ENCODE assay signal across 15 mouse cellular contexts in the genomic region with DNA sequence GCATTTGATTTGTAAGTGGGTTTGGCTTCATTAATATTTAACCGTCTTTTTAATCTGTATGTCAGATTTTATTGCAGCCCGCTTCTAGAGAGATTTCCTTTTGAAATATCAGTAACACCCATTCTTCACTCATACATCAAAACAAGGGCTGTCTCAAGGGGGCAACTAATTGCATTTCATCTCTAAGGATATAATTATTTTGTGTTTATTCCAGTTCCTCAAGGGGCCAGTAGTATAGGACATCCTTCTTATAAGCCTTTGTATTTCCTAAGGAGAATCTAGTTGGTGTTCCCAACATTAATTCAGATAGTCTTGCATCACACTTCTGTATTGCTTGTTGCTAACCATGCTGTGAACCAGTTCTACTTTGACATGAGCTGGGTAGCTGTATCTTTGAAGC.
"Had no signal": no experiment of that assay in that cellular context is flagged by ENCODE, and none has a peak within 500 bp of the region (broad histone marks: within the 10 kb centered on the region; RNA-seq: fewer than 3 reads in every experiment).

No protein-coding gene starts in this region.

- H3K4me3 ChIP-seq: neural tube, embryonic 15.5 days; stomach, embryonic 15.5 days had no signal

- H3K4me1 ChIP-seq: neural tube, embryonic 15.5 days; stomach, embryonic 15.5 days had no signal

- H3K27ac ChIP-seq: neural tube, embryonic 15.5 days; stomach, embryonic 15.5 days; stomach, postnatal 0 days had no signal

- H3K9ac ChIP-seq: neural tube, embryonic 15.5 days; stomach, embryonic 15.5 days had no signal

- H3K36me3 ChIP-seq: neural tube, embryonic 15.5 days; stomach, embryonic 15.5 days had no signal

- DNase-seq: retina, postnatal 1 day; right cerebral cortex, adult 18-20 months; right cerebral cortex, postnatal 14 days; right cerebral cortex, postnatal 25 days; right cerebral cortex, postnatal 4 days; spleen, adult 18-20 months; thymus, adult 18-20 months; thymus, adult 2 months; thymus, postnatal 14 days; thymus, postnatal 25 days; thymus, postnatal 36 days; thymus, postnatal 4 days had no signal

- H3K9me3 ChIP-seq: neural tube, embryonic 15.5 days; stomach, embryonic 15.5 days had no signal

- H3K4me2 ChIP-seq: neural tube, embryonic 15.5 days; stomach, embryonic 15.5 days had no signal

- H3K27me3 ChIP-seq: neural tube, embryonic 15.5 days; stomach, embryonic 15.5 days had no signal
